Mouse (Mus musculus): ENCODE data around the gene Sbno2.

DNA sequence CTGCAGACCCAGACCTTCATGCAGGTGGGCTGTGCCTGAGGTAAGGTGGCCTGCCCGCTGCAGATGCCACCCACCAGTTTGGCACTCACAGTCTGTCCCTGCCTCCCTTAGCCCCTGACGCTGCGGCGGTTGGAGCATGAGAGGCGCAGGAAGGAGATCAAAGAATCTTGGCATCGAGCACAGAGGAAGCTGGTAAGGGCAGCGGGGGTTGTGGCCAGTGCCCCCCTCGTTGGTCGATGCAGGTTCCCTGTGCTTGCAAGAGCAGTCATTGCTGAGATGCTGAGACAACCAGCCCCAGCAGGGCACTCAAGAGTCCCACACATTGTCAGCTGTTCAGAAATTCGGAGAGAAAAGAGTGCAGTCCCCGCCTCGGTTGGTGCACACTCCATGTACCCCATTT is 83.2 kb downstream of the Sbno2 start:
- no peak for TF ChIP-seq EP300 (IDR thresholded peaks at IDR 0.05; ENCODE audit: insufficient read depth, low read depth, low read length)
- no peak for TF ChIP-seq CTCF (IDR thresholded peaks at IDR 0.05)
